Mouse (Mus musculus) left cerebral cortex, adult 8-10 months (tissue): ENCODE results near the gene Slc5a10. TPM values are rescaled to one million over a fixed set of nuclear protein-coding genes. Genes with fewer than 3 reads are reported as not detected.

Experiments used
- DNase-seq, 2 experiments: peaks; one replicate each; pipeline ENCODE4 v3.0.0; 2022; ENCODE audit warnings: low spot score in 2 of 2
- total RNA-seq, 4 experiments: library from RNA; stranded (reverse); gene quantifications; 2 replicates each; pipeline ENCODE4 v1.2.4; 2022

Slc5a10 gene
- total RNA-seq: under 1 TPM in 3 of 4 experiments, not detected in 1; 0.20 to 0.33 (median 0.32) TPM

DNA sequence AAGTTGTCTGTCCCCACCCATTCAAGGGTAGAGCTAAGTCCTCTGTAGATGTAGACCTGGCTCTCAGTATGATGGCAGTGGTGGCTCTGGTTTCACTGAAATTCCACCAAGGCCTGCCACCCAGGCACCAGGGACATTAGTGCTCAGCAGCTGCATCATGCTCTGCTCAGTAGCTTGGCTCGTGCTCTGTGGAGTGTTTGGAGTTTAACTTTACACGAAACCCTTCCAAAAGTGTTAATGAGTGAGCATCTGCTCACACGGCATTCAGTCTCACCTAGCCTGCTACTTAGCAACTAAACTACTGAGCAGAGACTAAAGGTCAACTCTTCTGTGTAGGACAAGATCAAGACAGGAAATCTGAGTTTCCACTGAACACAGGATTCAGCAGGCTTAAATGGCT, at the start of gene Slc5a10:
Gene Slc5a10, minus strand, starts transcription at position 191 of the 400 bp plus-strand sequence.
- no peak for DNase-seq

DNA sequence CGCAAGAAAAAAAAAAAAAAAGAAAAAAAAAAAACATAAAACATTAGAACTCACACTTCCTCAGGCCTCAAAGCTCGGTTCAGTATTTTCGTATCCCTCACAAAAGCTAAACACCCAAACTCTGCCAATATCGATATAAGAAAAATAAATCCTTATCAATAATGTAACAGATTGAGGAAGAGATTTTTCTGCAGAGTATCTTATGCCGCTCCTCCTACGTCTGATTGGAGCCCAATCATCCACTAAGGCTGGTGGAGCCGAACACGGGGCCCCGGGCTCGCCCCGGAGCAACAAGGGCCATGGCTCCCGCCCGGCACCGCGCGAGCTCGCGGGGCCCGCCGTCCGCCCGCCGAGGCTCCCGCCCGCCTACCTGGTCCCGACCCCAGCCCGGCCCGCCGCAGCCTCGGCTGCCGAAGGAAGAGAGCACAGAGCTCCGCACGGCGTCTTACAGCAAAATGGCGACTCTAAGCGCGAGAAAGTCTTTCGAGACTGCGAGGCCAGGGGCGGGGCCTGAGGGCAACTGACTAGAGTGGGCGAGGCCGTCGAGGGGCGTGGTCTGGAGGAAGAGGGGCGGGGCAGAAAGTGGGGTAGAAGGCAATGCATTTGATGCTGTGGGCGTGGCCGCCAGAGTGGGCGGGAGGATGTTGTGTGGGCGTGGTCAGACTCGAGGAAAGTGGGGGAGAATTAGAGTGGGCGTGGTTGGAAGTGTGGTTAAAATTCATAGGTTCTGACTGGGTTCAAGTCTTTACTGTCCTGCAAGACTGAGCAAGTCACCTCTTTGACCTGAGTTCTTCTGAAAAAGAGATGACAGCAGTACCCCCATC, 41.2 kb upstream of the Slc5a10 start, which contains the start of gene Prpsap2:
Gene Prpsap2, minus strand, starts transcription at position 505 of the 824 bp plus-strand sequence.
- DNase-seq: peak; percentile 93 to 95

GRCm38 (mm10) chr11:61760518-61760917, 39.9 kb upstream of the Slc5a10 start:
- DNase-seq: peak in 1 of 2 experiments; percentile 48

DNA sequence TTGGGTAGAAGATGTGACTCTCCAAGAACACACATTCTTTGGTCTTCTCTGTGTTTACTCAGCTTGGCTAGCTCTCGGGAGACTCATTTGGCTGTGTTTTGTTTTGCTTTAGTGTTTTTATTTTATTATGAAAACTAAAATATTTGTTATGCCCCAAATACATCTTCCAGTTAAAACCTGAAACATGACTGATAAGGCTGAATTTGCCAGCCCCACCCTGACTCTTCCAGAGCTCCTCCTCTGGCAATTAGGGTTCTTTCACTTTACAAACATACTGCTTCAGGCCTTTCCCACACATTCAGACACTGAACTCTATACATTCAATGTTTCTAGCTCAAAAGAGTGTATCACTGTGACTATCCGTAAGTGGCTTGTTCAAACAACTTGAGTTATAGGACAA, 36.5 kb upstream of the Slc5a10 start:
- no peak for DNase-seq

- DNase-seq: no peak
Observed at GRCm38 (mm10) chr11:61751612-61752011, 31.0 kb upstream of the Slc5a10 start.

DNA sequence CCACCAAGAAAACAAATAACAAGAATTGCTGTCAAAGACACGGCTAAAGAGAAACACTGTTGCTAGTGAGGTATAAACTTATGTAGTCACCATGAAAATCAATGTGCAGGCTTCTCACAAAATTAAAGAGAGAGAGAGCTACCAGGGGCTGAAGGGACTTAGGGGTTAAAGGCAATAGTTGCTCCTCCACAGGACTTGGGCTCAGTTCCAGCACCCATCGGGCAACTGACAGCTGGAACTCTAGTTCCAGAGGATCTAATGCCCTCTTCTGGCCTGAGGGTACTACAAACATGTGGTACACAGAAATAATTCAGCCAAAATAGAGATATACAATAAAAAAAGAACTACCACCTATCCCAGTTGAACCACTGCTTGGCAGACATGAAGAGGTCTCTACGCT, 26.5 kb upstream of the Slc5a10 start:
- no peak for DNase-seq

GRCm38 (mm10) chr11:61745781-61746180, 25.2 kb upstream of the Slc5a10 start:
- no peak for DNase-seq

DNA sequence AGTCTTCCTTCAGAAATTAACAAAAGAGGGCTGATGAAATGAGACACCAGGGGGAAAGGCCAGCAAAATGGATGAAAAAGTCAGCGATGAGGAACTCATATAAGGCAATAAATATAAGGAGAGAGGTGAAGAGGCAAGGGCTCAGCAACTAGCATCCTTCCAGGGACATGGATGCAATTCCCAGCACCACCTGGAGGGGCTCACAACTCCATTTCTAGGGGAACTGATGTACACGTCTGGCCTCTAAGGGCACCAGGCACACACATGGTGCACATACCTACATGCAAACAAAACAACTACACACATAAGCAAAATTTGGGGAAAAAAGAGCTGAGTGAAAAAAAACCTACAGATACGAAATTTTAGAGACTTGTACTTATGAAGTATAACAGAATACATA, 23.8 kb upstream of the Slc5a10 start:
- DNase-seq: no peak

- DNase-seq: no peak
Observed at GRCm38 (mm10) chr11:61743768-61744167, 23.1 kb upstream of the Slc5a10 start.

DNA sequence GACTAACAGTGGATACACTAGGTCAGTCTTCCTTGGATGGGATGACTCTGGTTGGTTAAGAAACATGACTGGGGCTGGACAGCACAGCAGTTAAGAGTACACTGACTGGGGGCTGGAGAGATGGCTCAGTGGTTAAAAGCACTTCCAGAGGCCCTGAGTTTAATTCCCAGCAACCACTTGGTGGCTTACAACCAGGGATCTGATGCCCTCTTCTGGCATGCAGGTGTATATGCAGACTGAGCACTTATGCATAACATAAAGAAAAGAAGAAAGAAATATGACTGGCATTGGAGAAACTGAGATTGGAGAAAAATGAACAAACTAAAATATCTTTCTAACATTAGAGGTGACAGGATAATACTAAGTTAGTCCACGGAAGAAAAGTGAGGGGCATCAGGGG, 19.9 kb upstream of the Slc5a10 start:
- DNase-seq: no peak

- DNase-seq: no peak
Observed at GRCm38 (mm10) chr11:61737290-61737689, 16.7 kb upstream of the Slc5a10 start.

DNA sequence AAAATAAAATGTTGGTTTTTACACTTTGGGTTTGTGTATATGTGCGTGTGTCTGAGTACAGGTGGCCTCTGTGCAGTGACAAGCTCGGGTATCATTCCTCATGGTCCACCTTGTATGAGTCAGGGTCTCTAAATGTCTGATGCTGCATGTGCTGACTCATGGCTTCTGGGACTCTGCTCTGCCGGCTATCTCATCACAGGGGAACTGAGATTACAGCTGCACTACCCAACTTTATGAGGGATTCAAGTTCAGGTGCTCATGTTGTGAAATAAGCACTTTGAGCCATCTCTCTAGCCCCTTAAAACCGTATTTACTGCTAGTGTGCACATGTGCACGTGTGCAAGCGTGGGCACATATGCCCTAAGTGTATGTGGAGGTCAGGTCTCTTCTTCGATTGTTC, 12.0 kb upstream of the Slc5a10 start:
- DNase-seq: no peak

- DNase-seq: no peak
Observed at GRCm38 (mm10) chr11:61728037-61728436, 7.4 kb upstream of the Slc5a10 start.

- no peak for DNase-seq
Observed at GRCm38 (mm10) chr11:61722077-61722476, 1.5 kb upstream of the Slc5a10 start.

DNA sequence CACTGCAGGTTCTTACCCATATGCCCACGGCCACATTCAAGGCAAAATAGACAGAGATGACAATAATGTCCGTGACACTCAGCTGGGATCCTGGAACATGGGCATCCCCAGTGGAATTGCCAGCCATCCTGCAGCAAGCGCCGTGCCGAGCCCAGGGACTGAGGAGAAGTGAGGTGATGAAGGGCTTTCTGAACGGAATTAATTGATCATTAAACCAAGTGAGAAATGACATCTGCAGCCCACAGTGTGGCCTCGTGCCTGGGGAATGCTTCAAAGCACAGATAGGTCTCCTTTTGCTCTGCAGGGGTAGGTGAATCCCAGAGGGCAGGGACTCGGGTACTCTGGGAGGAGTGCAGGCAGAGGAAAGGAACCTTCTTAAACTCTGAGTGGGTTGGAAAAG, 800 bp downstream of the Slc5a10 start:
- no peak for DNase-seq

DNA sequence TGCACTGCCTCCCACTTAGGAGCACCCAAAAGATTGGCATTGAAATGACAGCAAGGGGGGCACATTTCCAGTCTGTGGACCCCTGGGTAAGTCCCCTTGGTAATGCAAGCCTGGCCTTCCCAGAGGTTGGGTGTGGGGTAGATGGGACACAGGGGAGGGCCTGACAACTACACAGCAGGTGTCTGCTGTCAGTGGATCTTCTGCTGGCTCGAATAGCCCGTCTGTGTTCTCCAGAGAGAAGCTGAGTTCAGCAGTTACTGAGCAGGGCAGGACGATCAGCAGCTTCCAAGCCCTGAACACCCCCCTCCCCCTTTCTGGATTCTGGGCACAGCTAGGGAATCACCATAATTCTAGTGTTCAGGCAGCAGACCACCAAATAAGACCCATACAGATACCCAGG, 1.2 kb downstream of the Slc5a10 start:
- DNase-seq: no peak

DNA sequence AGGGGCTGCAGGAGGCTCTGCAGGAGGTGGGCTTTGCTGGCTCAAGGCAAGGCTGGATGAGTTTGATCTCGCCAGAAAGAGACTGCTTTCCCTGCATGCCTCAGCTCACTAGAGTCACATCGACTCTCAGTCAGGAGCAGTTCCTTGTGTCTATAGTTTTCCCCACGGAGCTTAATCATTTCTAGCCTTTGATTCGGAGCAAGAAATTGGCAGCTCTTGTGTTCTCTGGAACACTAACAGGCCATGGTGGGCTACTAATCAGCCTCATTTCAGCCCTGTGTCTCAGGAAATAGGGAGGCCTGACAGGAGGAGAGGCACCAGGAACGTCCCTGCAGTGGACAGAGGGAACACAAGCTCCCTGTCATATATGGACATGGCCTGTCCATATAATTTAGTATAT, 2.6 kb downstream of the Slc5a10 start:
- no peak for DNase-seq

DNA sequence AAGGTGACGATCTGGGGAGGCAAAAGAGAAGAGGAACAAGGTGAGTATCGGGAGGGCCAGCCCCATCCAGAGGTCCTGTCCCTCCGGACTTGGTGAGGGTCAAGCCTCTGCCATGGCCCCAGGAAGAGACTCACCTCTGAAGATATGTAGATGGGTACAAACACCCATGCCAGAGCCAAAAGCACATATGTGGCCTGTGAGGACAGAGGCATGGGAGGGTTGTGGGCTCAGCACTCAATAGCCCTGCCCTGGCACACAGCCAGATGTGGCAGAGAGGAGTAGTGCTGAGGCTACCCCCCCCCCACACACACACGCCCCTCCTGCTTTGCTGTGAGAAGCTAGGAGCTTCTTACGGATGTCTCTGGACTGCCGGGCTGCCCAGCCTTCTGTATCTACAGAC, 5.5 kb downstream of the Slc5a10 start:
- no peak for DNase-seq

GRCm38 (mm10) chr11:61714346-61715117, 6.1 kb downstream of the Slc5a10 start:
- DNase-seq: peak; percentile 31 to 49

DNA sequence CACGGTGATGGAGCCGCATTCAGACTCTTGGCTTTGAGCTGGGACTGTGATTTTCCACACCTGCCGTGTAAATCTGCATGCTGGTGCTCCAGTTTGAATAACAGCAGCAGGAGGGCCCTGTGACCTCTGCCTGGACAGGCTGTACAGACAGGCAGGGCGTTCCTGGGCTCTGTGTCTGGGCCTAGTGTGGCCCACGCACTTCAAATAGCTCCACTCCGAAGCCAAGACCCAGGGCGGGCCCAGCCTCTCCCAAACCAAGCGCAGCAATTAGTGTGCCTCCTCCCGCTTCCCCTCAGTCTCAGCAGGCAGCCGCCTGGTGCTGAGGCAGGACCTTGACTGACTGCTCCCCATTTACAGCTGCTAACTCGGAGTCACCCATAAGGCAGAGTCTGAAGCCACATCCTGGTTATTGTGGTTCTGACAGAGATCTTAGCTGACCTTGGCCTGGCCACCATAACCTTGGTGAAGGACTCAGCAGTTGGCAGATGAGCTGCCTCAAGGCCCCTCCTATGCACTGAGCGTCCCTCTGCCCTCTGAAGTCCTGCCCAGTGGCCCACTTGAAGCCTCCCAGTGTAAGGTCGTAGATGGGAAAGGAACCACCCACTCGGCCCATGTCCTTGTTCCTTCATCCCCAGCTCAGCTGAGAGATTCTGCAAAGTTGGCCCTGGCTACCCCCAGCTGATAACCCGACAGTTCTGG, 7.3 kb downstream of the Slc5a10 start:
- DNase-seq: no peak

DNA sequence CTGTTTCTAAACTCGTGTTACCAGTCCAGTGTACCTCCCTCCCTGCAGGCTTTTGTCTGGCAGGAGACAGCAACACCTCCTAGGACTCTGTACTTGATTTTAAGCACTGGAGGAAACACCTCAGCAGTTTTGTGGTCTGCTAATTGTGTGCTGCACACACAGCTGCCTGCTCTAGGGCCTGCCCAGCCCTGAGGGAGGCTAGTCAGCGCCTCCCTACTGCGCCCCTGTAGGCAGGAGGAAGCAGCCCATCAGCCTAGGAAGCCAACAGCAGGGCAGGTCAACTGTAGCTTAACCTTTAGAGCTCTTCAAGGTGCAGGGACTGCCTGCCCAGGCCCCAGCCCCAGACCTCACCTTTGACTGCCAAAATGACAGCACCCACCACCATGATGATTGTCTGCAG, 11.7 kb downstream of the Slc5a10 start:
- DNase-seq: no peak

- DNase-seq: no peak
Observed at GRCm38 (mm10) chr11:61706232-61706631, 14.4 kb downstream of the Slc5a10 start.
